Mouse (Mus musculus) neural tube, embryonic 15.5 days (tissue): ENCODE measurements around the gene Ksr1. TPM values are rescaled to one million over a fixed set of nuclear protein-coding genes. Genes with fewer than 3 reads are reported as not detected.

Experiments used
- ATAC-seq: fragments of 200-750 bp; cut with Nextera tagmentation; 2 replicates; pipeline ENCODE4 v1.8.0; 2017; ENCODE audit warnings: mild to moderate bottlenecking, moderate TSS enrichment, moderate library complexity; ENCODE audit not compliant: low FRiP score
- H3K27ac ChIP-seq: fragments of 300-500 bp; sonication (generic); replicated peaks from 2 replicates; pipeline ENCODE4 v1.5.1; 2015; ENCODE audit warnings: mild to moderate bottlenecking, inconsistent platforms
- H3K27me3 ChIP-seq: fragments of 300-500 bp; sonication (generic); replicated peaks from 2 replicates; pipeline ENCODE4 v1.6.1; 2015; ENCODE audit warnings: inconsistent platforms
- H3K36me3 ChIP-seq: fragments of 300-500 bp; sonication (generic); 2 replicates; pipeline ENCODE4 v1.6.1; 2015; ENCODE audit warnings: inconsistent platforms
- H3K4me1 ChIP-seq: fragments of 300-500 bp; sonication (generic); 2 replicates; pipeline ENCODE4 v1.6.1; 2015; ENCODE audit warnings: inconsistent platforms
- H3K4me2 ChIP-seq: fragments of 300-500 bp; sonication (generic); 2 replicates; pipeline ENCODE4 v1.6.1; 2015; ENCODE audit warnings: inconsistent platforms, mild to moderate bottlenecking, moderate library complexity
- H3K4me3 ChIP-seq: fragments of 300-500 bp; sonication (generic); replicated peaks from 2 replicates; pipeline ENCODE4 v1.5.1; 2015; ENCODE audit warnings: mild to moderate bottlenecking, inconsistent platforms
- H3K9ac ChIP-seq: fragments of 300-500 bp; sonication (generic); replicated peaks from 2 replicates; pipeline ENCODE4 v1.6.1; 2015; ENCODE audit warnings: mild to moderate bottlenecking, inconsistent platforms
- H3K9me3 ChIP-seq: fragments of 300-500 bp; sonication (generic); replicated peaks from 2 replicates; pipeline ENCODE4 v1.6.1; 2016; ENCODE audit warnings: inconsistent platforms
- WGBS: fragments of 180-500 bp; shearing (Covaris S2); methylation state at CpG from one replicate; pipeline ENCODE4 v1.1.7; 2015; ENCODE audit warnings: mixed read lengths; 5-methylcytosine and 5-hydroxymethylcytosine counted together
- polyA plus RNA-seq: library from polyadenylated mRNA; unstranded; fragments of >200 nt; fragmentation: Nextera tagmentation; extraction: Ambion mirVana; gene quantifications from 2 replicates; pipeline ENCODE4 v1.2.1, GENCODE M21; 2015

The Ksr1 gene
- polyA plus RNA-seq, 1 experiment from 2014 or later, result 5.8 TPM

DNA sequence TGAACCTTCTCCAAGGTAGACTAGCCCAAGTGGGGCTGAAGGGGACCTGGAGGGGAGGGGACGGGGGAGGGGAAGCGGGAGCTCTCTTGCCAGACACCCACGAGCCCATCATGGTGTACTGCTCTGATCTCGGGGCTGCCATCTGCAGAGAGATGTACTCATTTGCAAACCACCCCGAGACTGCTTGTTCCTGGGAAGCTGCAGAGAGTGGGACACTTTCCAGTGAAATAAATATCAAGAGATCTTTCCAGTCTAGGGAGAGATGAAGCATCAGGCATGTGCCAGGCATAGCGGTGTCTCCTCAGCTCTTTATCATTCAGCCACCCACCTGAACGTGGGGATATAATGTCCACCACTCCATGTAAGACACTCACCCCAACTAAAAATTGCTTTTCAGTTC lies 25.8 kb upstream of the Ksr1 start:
- Histone ChIP-seq H3K27ac (no peak overlapping the region), H3K9me3 (no peaks in the 10 kb centered on the region), H3K4me3 (no peak overlapping the region), H3K36me3 (no peaks in the 10 kb centered on the region), H3K4me1 (no peaks in the 10 kb centered on the region), H3K4me2 (no peak overlapping the region), H3K9ac (no peak overlapping the region), H3K27me3 (no peaks in the 10 kb centered on the region)
- ATAC-seq, result no peak
- 87% methylated on average over 7 of the region's 7 CpGs for WGBS

DNA sequence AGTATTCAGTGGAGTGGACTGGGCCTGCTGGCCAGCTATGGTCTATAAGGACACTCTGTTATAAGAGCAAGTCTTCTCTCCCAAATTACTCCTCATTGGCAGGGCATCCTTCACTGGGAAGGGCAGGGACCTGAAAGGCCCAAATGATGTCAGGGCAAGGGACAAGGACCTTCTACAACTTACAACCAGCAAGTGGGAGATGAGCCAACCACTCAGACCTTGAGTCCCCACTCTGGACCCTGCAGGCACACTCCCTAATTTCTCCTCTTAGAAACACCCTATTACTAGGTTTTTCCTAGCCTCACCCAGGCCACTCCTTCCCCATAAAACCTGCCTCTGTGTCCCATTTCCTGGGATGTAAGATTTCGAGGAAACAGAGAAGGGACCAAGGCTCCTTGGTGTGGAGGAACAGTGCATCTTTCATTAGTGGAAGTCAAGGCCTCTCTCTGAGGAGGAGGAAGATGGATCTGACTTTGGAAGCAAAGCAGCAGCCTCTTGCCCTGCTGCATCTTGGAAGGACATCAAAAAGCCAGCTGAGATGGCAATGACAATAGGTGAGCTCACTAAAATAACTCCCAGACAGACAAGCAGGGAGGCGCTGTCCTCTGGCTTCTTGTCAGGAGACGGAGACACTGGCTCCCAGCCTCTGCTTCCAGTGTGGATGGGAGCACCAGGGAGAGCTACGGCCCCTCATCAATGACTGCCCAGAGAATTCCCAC lies 20.5 kb upstream of the Ksr1 start:
- ATAC-seq, result no peak
- Histone ChIP-seq H3K27ac (no peak overlapping the region), H3K27me3 (no peaks in the 10 kb centered on the region), H3K4me2 (no peak overlapping the region), H3K9me3 (no peaks in the 10 kb centered on the region), H3K36me3 (no peaks in the 10 kb centered on the region), H3K4me3 (no peak overlapping the region), H3K9ac (no peak overlapping the region), H3K4me1 (peaks cover 3% of the 10 kb centered on the region; the same call in 1 of the 2 replicates)
- 64% methylated on average over 4 of the region's 4 CpGs for WGBS

DNA sequence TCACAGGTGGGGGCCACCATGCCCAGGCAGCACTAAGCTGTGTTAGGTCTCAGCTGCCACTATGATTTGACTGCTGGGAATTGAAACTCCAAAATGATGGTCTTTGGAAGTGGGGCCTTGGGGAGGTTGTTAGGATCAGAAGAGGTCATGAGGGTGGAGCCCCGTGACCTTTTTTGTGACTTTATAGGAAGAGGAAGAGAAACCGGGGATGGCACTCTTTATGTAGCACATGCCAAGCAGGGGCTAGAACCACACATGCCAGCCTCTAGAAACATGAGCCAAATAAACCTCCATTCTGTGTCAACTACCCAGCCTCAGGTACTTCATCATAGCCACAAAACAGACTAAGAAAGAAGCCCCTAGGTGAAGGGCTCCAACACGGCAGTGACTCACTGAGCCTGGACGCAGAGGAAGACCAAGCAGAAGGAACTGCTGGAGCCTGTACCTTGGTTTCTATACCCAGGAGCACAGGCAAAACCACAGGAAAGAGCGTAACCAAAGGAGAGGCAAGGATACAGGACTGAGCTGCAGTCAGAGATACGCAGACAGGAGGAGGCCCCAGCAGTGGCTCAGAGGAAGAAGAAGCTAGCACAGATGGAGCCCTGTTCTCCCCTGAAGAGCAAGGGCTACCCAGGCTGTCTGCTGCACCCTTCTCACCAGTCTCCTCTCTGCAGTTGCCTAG lies 15.0 kb upstream of the Ksr1 start:
- no peak overlapping the region for H3K9ac ChIP-seq
- no peaks in the 10 kb centered on the region for H3K27me3 ChIP-seq
- H3K4me3 ChIP-seq, result no peak overlapping the region
- H3K9me3 ChIP-seq, result no peaks in the 10 kb centered on the region
- 83% methylated on average over 6 of the region's 6 CpGs for WGBS
- H3K4me1 ChIP-seq, result peaks cover 3% of the 10 kb centered on the region; the same call in 1 of the 2 replicates
- no peaks in the 10 kb centered on the region for H3K36me3 ChIP-seq
- H3K27ac ChIP-seq, result no peak overlapping the region
- ATAC-seq, result no peak
- H3K4me2 ChIP-seq, result no peak overlapping the region

DNA sequence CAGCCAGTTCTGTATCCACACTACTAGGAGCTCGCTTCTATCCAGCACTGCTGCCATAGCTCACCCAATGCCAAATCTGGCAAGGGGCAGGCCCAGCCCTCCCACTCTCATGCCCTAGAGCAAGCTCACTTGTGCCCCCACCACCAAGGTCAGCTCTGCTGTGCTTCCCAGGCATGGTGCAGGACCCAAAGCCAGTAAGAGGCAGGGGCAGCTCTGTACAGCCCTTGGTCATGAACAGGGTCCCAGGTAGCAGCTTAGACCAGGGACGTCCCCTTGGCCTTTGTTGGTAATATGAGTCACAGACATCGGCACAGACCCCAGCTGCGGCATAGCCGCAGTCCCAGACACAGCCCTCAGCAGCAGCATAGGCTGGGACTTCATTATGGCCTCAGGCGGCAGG lies 13.9 kb upstream of the Ksr1 start:
- Histone ChIP-seq H3K4me3 (no peak overlapping the region), H3K36me3 (no peaks in the 10 kb centered on the region), H3K9ac (no peak overlapping the region), H3K9me3 (no peaks in the 10 kb centered on the region), H3K27ac (no peak overlapping the region), H3K4me1 (peaks cover 3% of the 10 kb centered on the region; the same call in 1 of the 2 replicates), H3K27me3 (no peaks in the 10 kb centered on the region), H3K4me2 (no peak overlapping the region)
- no peak for ATAC-seq
- WGBS, result 74% methylated on average over 6 of the region's 6 CpGs

DNA sequence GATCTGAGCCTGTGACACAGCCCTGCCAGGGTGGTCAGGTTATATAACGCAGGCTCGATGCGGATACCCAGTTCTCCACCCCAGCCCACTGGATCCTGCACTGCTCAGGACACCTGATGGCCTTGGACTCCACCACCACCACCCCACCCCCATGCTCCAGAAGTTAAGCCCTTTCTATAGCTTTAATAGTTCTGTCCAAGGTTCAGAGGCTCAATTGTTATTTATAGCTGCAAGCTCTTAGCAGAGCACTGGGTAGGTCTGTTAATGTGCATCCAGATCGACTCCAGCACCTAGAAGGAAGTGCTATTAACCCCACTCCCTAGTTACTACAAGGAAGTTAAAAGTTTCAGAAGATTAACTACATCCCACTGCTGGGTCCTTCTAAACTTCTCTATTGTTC lies 11.5 kb upstream of the Ksr1 start:
- no peak for ATAC-seq
- no peak overlapping the region for H3K4me3 ChIP-seq
- H3K9me3 ChIP-seq, result no peaks in the 10 kb centered on the region
- H3K9ac ChIP-seq, result no peak overlapping the region
- no peaks in the 10 kb centered on the region for H3K36me3 ChIP-seq
- H3K4me1 ChIP-seq, result no peaks in the 10 kb centered on the region
- H3K4me2 ChIP-seq, result no peak overlapping the region
- H3K27me3 ChIP-seq, result no peaks in the 10 kb centered on the region
- H3K27ac ChIP-seq, result no peak overlapping the region
- 75% methylated on average over 4 of the region's 4 CpGs for WGBS

DNA sequence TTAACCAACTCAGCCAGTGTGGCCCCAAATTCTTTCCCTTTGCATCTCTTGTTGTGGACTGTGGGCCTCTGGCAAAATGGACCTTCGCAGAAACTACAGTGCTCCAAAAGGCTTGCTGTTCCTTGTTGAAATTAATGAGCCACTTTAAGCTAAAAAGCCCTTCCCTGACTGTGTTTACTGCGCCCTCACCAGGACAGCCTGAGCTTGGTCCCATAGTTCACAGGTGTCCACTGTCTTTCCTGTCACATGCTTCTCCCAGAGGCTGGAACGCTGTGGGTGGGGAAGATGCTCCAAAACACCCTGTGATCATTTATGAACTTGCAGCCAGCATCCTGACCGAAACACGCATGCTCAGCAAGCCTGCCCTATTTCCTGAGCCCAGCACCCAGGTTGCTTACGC lies 9.1 kb upstream of the Ksr1 start:
- no peaks in the 10 kb centered on the region for H3K36me3 ChIP-seq
- H3K4me2 ChIP-seq, result no peak overlapping the region
- H3K4me3 ChIP-seq, result no peak overlapping the region
- WGBS, result 74% methylated on average over 6 of the region's 6 CpGs
- H3K9me3 ChIP-seq, result no peaks in the 10 kb centered on the region
- no peak for ATAC-seq
- H3K27me3 ChIP-seq, result no peaks in the 10 kb centered on the region
- H3K4me1 ChIP-seq, result no peaks in the 10 kb centered on the region
- H3K27ac ChIP-seq, result no peak overlapping the region
- no peak overlapping the region for H3K9ac ChIP-seq

DNA sequence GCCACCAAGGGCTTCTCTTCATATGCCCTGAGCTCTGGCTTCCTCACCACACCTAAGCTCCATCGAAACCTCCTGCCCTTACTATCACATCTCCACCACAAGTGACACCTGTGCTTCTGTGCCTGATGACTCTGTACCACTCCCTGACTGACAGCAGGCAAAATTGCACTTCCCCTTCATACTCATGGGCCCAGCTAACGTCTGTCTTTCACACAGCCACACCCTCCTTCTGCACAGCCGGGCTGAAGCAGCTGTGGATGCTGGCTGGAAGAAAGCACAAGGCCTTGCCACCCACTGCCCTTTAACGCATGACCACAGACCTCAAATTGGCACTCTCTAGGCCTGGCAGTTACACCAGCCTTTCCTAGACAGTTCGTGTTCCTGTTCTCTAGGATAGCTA lies 6.5 kb upstream of the Ksr1 start:
- H3K4me2 ChIP-seq, result no peak overlapping the region
- WGBS, result 73% methylated on average over 5 of the region's 5 CpGs
- no peaks in the 10 kb centered on the region for H3K9me3 ChIP-seq
- no peaks in the 10 kb centered on the region for H3K36me3 ChIP-seq
- H3K9ac ChIP-seq, result no peak overlapping the region
- no peaks in the 10 kb centered on the region for H3K27me3 ChIP-seq
- H3K27ac ChIP-seq, result no peak overlapping the region
- no peaks in the 10 kb centered on the region for H3K4me1 ChIP-seq
- H3K4me3 ChIP-seq, result no peak overlapping the region
- no peak for ATAC-seq

DNA sequence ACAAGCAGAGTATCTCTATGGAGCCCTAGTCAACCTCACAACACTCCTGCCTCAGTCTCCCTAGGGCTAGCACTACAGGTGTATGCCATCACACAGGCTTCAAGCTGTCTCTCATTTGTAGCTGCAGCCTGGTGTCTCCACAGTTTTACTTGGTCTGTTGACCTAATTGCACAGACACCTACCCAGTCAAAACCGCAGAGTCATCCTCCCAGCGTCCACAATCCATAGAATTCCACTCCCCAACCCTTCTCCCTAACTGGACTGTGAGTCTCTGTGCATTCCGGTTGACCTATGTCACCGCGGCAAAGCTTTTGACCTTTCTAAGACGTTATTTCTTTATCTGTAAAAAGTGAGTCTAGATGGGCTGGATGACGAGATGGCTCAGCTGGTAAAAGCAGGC lies 5.7 kb upstream of the Ksr1 start:
- 78% methylated on average over 7 of the region's 7 CpGs for WGBS
- H3K9me3 ChIP-seq, result no peaks in the 10 kb centered on the region
- no peak overlapping the region for H3K4me2 ChIP-seq
- no peak overlapping the region for H3K27ac ChIP-seq
- H3K4me3 ChIP-seq, result no peak overlapping the region
- H3K36me3 ChIP-seq, result no peaks in the 10 kb centered on the region
- H3K9ac ChIP-seq, result no peak overlapping the region
- ATAC-seq, result no peak
- H3K27me3 ChIP-seq, result no peaks in the 10 kb centered on the region
- H3K4me1 ChIP-seq, result 0 out of 2 replicates have a peak, but pooled peaks cover 1% of the 10 kb centered on the region

DNA sequence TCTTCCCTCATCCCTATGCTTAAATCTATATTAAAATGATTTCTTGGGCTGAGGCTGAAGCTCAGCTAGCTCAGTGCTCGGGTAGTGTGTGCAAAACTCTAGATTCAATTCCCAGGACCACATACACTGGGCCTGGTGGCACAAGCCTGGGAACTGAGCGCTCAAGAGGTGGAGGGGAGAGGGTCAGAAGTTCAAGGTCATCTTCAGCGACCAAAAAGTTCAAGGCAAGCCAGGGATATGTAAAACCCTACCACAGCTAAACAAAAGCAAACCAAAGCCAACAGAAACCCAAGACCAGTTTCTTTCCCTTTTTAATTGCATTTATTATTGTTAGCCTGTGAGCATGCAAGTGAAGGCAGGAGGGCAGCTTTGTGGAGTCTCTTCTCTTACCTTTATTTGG lies 4.1 kb upstream of the Ksr1 start:
- no peak for ATAC-seq
- peaks cover 7% of the 10 kb centered on the region for H3K4me1 ChIP-seq
- 65% methylated on average over 3 of the region's 3 CpGs for WGBS

DNA sequence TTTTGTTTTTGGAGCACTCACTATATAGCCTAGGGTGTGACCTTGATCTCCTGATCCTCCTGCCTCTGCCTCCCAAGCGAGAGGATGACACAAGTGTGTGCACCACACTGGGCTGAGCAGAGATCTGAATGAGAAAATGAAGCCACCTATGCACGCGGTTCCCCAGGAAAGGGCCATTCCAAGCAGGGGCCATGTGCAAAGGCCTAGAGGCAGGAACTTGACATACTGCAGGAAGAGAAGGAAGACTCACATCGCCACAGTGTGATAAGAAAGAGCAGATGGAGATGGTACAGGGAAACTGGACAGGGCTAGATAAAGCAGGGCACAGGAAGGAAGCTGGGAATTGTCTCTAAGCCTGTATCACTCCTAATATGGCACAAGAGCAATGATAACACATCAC lies 3.1 kb upstream of the Ksr1 start:
- H3K9me3 ChIP-seq, result no peaks in the 10 kb centered on the region
- no peak overlapping the region for H3K4me3 ChIP-seq
- H3K4me1 ChIP-seq, result peaks cover 18% of the 10 kb centered on the region
- H3K27me3 ChIP-seq, result no peaks in the 10 kb centered on the region
- H3K9ac ChIP-seq, result no peak overlapping the region
- 91% methylated on average over 4 of the region's 4 CpGs for WGBS
- no peaks in the 10 kb centered on the region for H3K36me3 ChIP-seq
- no peak overlapping the region for H3K4me2 ChIP-seq
- no peak overlapping the region for H3K27ac ChIP-seq
- no peak for ATAC-seq

More for the DNA sequence above, 4.1 kb upstream of the Ksr1 start:
- H3K36me3 ChIP-seq, result no peaks in the 10 kb centered on the region
- H3K27me3 ChIP-seq, result no peaks in the 10 kb centered on the region
- H3K9me3 ChIP-seq, result no peaks in the 10 kb centered on the region
- no peak overlapping the region for H3K27ac ChIP-seq
- H3K4me2 ChIP-seq, result no peak overlapping the region
- H3K9ac ChIP-seq, result no peak overlapping the region
- no peak overlapping the region for H3K4me3 ChIP-seq

DNA sequence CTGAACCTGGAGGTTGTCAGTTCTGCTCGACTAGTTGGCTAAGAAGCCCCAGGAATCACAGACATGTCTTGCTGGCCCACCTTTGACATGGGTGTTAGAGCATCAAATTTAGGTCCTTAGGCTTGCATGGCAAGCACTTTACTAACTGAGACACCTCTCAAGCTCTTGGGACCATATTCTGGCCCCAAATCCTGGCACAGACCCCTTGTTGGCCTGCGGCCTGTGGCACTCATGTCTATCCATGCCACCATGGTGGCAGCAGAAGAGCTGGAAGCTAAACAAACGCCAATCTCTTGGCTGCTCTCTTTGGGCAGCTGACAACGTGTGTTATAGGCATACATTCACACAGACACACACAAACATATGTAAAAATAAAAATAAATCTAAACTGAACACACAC lies 2.6 kb upstream of the Ksr1 start:
- H3K4me3 ChIP-seq, result no peak overlapping the region
- no peak overlapping the region for H3K9ac ChIP-seq
- WGBS, result 88% methylated on average over 4 of the region's 4 CpGs
- H3K4me2 ChIP-seq, result no peak overlapping the region
- no peaks in the 10 kb centered on the region for H3K27me3 ChIP-seq
- H3K4me1 ChIP-seq, result peaks cover 23% of the 10 kb centered on the region
- no peak overlapping the region for H3K27ac ChIP-seq
- no peak for ATAC-seq
- H3K9me3 ChIP-seq, result no peaks in the 10 kb centered on the region
- H3K36me3 ChIP-seq, result no peaks in the 10 kb centered on the region
